Mouse (Mus musculus): ENCODE results near the gene Kifc3.

DNA sequence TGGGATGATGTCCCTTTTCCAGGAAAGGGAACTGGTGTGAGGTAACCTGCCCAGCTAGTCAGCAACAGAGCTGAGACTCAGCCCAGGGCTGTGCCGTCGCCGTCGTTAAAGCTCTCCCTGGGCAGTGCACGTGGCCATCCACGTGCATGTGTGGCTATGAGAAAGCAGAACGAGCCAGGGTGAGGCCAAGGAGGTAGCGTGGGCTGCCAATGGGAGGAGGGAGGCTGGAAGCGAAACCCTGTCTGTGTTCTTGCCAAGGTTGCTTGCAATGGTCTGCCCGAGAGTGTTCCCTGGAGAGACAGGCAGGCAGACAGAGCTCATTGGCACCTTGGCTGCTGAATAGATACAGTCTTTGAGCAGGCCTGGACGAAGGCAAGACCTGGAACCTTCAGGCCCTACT is 36.7 kb downstream of the Kifc3 start:
- TF ChIP-seq CTCF (IDR thresholded peaks at IDR 0.05; ENCODE audit: control insufficient read depth, insufficient read depth, low read length) (no peak), POLR2A (IDR thresholded peaks at IDR 0.05; ENCODE audit: borderline replicate concordance, control insufficient read depth, low read depth, low read length) (no peak)
